Mouse (Mus musculus) stomach, embryonic 16.5 days (tissue): ENCODE data around the gene Zc3h14. TPM values are rescaled to one million over a fixed set of nuclear protein-coding genes. Genes with fewer than 3 reads are reported as not detected.

Experiments used
- ATAC-seq: fragments of 200-750 bp; cut with Nextera tagmentation; 2 replicates; pipeline ENCODE4 v1.8.0; 2017; ENCODE audit warnings: moderate number of reproducible peaks, moderate TSS enrichment; ENCODE audit not compliant: insufficient read depth, low FRiP score
- H3K27ac ChIP-seq: fragments of 300-500 bp; sonication (generic); 2 replicates; pipeline ENCODE4 v1.5.1; 2014; ENCODE audit warnings: low read length
- H3K27me3 ChIP-seq: fragments of 300-500 bp; sonication (generic); 2 replicates; pipeline ENCODE4 v1.6.1; 2014; ENCODE audit warnings: low read length, control low read depth, mixed read lengths; ENCODE audit not compliant: control insufficient read depth, insufficient read depth
- H3K36me3 ChIP-seq: fragments of 300-500 bp; sonication (generic); 2 replicates; pipeline ENCODE4 v1.6.1; 2014; ENCODE audit warnings: low read length; ENCODE audit not compliant: control insufficient read depth, insufficient read depth
- H3K4me1 ChIP-seq: fragments of 300-500 bp; sonication (generic); 2 replicates; pipeline ENCODE4 v1.6.1; 2014; ENCODE audit warnings: low read length, control low read depth, mixed read lengths; ENCODE audit not compliant: control insufficient read depth, insufficient read depth
- H3K4me2 ChIP-seq: fragments of 300-500 bp; sonication (generic); 2 replicates; pipeline ENCODE4 v1.6.1; 2014; ENCODE audit warnings: low read depth, low read length, mixed read lengths
- H3K4me3 ChIP-seq: fragments of 300-500 bp; sonication (generic); replicated peaks from 2 replicates; pipeline ENCODE4 v1.5.1; 2014; ENCODE audit warnings: mild to moderate bottlenecking, low read length
- H3K9ac ChIP-seq: fragments of 300-500 bp; sonication (generic); 2 replicates; pipeline ENCODE4 v1.6.1; 2014; ENCODE audit warnings: low read length
- H3K9me3 ChIP-seq: fragments of 300-500 bp; sonication (generic); replicated peaks from 2 replicates; pipeline ENCODE4 v1.6.1; 2016; ENCODE audit warnings: low read length, control low read depth; ENCODE audit not compliant: control insufficient read depth
- WGBS: fragments of 180-500 bp; shearing (Covaris S2); extraction: QIAGEN DNeasy Blood & Tissue Kit; methylation state at CpG from one replicate; pipeline ENCODE4 v1.1.7; 2014; 5-methylcytosine and 5-hydroxymethylcytosine counted together
- polyA plus RNA-seq: library from polyadenylated mRNA; unstranded; fragments of >200 nt; fragmentation: Nextera tagmentation; extraction: Ambion mirVana; gene quantifications from 2 replicates; pipeline ENCODE4 v1.2.1, GENCODE M21; 2015

Zc3h14 gene
- polyA plus RNA-seq, 1 experiment from 2014 or later = 97.5 TPM

DNA sequence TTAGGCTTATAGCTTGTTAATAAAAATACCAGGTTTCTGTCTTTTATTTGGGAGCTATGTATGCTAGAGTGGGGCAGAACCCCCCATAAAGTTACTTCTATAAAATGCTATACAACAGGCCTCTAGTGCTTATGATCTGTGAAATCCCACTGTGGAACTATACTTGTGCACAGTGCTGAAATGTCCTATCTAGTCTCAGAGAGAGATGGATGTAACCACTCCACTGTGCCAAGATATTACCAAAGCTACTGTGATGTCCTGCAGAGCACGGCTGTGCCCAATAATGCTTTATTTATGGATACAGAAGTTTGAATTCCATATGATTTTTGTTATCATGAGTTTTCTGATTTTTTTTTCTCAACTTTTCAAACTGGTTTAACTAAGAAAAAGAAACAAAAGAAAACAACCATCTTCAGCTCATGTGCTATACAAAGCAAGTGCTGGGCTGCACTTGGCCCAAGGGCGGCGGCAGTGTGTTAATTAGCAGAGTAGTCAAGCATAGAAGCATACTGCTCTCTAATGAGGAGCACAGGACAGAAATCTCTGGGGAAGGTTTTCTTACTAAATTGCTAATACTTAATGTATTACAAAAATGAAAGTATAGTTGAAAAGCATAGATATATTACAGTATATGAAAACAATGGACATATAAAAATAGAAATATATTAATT lies 57.4 kb downstream of the Zc3h14 start:
- no peak overlapping the region for H3K9ac ChIP-seq
- ATAC-seq = no peak
- H3K4me2 ChIP-seq = no peak overlapping the region
- H3K4me1 ChIP-seq = no peaks in the 10 kb centered on the region
- no peak overlapping the region for H3K4me3 ChIP-seq
- H3K27me3 ChIP-seq = no peaks in the 10 kb centered on the region
- no peaks in the 10 kb centered on the region for H3K36me3 ChIP-seq
- WGBS = 93% methylated on average over 3 of the region's 3 CpGs
- H3K27ac ChIP-seq = no peak overlapping the region
- no peaks in the 10 kb centered on the region for H3K9me3 ChIP-seq

DNA sequence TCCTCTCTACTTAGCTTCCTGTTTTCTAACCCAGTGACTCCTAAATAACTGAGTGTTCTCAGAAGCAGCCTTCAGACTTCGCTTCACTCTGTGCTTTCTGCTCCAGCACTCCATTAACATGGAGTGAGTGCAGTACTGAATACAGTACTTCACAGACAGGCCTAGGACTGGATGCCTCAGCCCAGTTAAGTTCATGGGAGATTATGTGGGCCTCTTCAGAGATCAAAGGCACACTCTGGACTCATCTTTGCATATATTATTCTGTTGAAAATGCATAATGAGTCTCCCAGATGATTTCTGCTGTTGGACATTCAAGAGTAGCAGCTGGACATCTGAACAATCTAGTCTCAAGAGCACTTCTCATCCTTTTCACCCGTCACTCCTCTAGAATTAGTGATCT lies 74.0 kb downstream of the Zc3h14 start:
- Histone ChIP-seq H3K36me3 (no peaks in the 10 kb centered on the region), H3K27ac (no peak overlapping the region), H3K4me1 (no peaks in the 10 kb centered on the region), H3K9me3 (no peaks in the 10 kb centered on the region), H3K4me2 (no peak overlapping the region), H3K27me3 (no peaks in the 10 kb centered on the region), H3K4me3 (no peak overlapping the region), H3K9ac (no peak overlapping the region)
- 76% methylated on average over 2 of the region's 2 CpGs for WGBS
- no peak for ATAC-seq

DNA sequence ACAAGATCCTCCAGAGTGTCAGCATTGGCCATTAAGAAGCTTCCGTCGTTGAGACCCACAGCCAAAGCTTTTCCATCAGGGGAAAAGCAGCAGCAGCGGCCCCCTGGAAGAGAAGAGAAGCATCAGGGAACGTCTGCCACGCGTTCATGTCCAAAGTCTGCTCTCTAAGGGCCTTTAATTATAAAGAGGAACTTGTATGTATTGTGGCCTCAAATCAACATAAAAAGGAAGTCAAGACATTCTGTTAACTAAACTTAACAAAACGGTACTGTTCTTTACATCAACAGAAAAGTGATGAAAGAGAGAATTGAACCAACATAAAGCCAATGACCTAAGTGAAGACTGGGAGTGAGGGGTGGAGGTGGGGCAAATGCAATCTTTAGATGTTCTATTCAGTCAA lies 84.4 kb downstream of the Zc3h14 start:
- no peak overlapping the region for H3K9ac ChIP-seq
- no peaks in the 10 kb centered on the region for H3K36me3 ChIP-seq
- H3K27ac ChIP-seq = no peak overlapping the region
- no peaks in the 10 kb centered on the region for H3K9me3 ChIP-seq
- no peak overlapping the region for H3K4me3 ChIP-seq
- H3K4me1 ChIP-seq = no peaks in the 10 kb centered on the region
- ATAC-seq = no peak
- no peak overlapping the region for H3K4me2 ChIP-seq
- 77% methylated on average over 7 of the region's 7 CpGs for WGBS
- H3K27me3 ChIP-seq = no peaks in the 10 kb centered on the region

DNA sequence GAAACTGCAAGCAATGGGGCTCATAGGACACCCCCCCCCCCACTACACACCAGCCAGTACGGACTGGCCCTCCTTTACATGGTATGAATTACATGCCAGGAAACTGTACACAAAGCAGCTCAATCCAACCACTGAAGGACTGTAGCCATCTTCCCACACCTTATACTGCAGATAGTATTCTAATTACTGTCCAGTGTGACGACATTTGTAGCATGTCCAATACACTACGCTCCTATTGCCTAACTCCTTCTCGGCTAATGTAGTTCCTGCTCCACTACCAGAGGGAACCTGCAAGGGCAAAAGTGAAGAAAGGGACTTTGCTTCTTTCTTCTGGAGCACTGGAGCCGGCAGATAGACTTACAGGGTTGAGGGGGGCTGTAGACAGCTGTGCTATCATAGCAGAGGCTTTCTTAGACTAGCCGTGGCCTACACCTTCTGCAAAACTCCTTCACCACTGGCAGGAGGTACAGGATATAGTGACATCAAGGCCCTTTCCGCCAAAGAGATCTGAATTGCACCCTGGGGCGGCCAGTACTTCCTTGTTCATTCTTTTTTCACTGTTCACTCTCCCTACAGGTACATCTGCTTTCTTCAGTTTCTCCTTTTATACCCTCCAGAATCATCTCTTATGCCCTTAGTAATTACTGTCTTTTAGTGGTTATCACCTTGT lies 86.3 kb downstream of the Zc3h14 start:
- WGBS = 75% methylated on average over 8 of the region's 8 CpGs
- Histone ChIP-seq H3K4me3 (no peak overlapping the region), H3K4me2 (no peak overlapping the region), H3K27ac (no peak overlapping the region), H3K4me1 (no peaks in the 10 kb centered on the region), H3K9ac (no peak overlapping the region), H3K27me3 (no peaks in the 10 kb centered on the region), H3K36me3 (no peaks in the 10 kb centered on the region), H3K9me3 (no peaks in the 10 kb centered on the region)
- no peak for ATAC-seq

DNA sequence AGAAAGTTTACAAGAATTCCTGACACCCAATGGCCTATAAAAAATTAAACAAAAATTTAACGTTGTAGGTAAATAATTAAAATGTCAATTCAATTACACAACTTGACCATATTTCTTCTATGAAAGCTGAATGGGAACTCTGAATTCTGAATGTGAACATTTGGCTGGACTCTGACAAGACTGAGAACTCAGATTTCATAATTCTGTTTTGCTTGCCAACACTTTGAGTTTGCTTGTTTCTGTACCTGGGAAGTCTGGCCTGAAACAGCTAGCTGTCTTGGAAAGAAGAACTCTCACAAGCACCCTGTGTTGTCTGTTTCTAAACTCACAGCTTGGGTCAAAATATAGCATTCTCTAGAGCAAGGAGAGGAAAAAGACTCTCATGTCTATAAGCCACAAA lies 87.1 kb downstream of the Zc3h14 start:
- ATAC-seq = no peak
- Histone ChIP-seq H3K27me3 (no peaks in the 10 kb centered on the region), H3K4me3 (no peak overlapping the region), H3K27ac (no peak overlapping the region), H3K9me3 (no peaks in the 10 kb centered on the region), H3K4me2 (no peak overlapping the region), H3K36me3 (no peaks in the 10 kb centered on the region), H3K9ac (no peak overlapping the region), H3K4me1 (no peaks in the 10 kb centered on the region)
- 26% methylated on average over 1 of the region's 1 CpGs for WGBS

DNA sequence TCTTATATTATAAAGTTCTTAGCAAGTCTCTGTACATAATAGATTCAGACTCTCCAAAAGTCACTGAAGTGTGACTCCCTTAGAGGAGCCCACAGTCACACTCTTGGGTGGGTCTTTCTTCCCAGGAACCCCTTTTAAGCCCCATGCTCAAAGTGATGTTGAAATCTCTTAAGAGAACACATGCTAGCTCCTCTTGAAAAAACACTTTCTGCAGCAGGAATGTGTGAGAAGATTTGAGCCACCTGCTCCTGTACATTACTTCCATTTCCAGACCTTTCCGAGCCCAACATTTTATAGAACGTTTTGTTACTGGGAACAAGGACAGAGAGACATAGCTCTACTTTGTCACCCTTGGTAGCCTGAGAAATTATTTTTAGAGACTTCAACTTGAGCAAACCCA lies 88.1 kb downstream of the Zc3h14 start:
- Histone ChIP-seq H3K9me3 (no peaks in the 10 kb centered on the region), H3K4me2 (no peak overlapping the region), H3K9ac (no peak overlapping the region), H3K36me3 (no peaks in the 10 kb centered on the region), H3K4me1 (no peaks in the 10 kb centered on the region), H3K27me3 (no peaks in the 10 kb centered on the region), H3K27ac (no peak overlapping the region), H3K4me3 (no peak overlapping the region)
- ATAC-seq = no peak
- WGBS = 60% methylated on average over 2 of the region's 2 CpGs

DNA sequence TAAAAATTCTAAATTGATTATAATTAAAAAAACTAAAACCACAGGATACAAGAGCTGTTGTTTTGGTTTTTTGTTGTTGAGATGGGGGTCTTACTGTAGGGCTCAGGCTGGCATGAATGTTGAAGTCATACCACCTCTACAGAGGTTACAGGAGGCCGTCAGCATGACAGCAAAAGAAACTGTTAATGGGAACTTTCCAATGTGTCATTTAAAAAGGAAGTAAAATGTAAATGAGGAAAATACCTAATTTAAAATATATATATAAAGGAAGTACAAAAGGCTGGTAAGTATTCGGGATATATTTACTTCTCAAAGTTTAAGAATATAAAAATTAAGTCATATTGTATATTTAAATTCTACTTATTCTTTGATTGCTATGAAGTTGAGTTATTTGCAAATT lies 88.7 kb downstream of the Zc3h14 start:
- no peak for ATAC-seq
- Histone ChIP-seq H3K27me3 (no peaks in the 10 kb centered on the region), H3K9me3 (no peaks in the 10 kb centered on the region), H3K4me3 (no peak overlapping the region), H3K36me3 (no peaks in the 10 kb centered on the region), H3K4me2 (no peak overlapping the region), H3K4me1 (no peaks in the 10 kb centered on the region), H3K9ac (no peak overlapping the region), H3K27ac (no peak overlapping the region)
- WGBS = 77% methylated on average over 2 of the region's 2 CpGs

Other genes with a start within 250 kb of the Zc3h14 start
- 0.79 and 1.6 TPM in 2 replicates for gene Kcnk10, start 168.7 kb upstream of the Zc3h14 start, polyA plus RNA-seq
- 10.2 and 10.5 TPM in 2 replicates for gene Spata7, start 118.8 kb upstream of the Zc3h14 start, polyA plus RNA-seq
- 7.6 and 9.0 TPM in 2 replicates for gene Ptpn21, start 9.6 kb upstream of the Zc3h14 start, polyA plus RNA-seq
- 9.4 and 11.3 TPM in 2 replicates for gene Eml5, start 154.5 kb downstream of the Zc3h14 start, polyA plus RNA-seq
- gene Ttc8, start 173.6 kb downstream of the Zc3h14 start, polyA plus RNA-seq = 22.8 and 24.3 TPM in 2 replicates